Mouse (Mus musculus) G1E (cell line): ENCODE results near the gene Rsph1. TPM values are rescaled to one million over a fixed set of nuclear protein-coding genes. Genes with fewer than 3 reads are reported as not detected.
A peak's percentile ranks its signal among the peaks of the same experiment; 100 is the strongest.

ENCODE experiments used
- ATAC-seq: 2 replicates; pipeline ENCODE4 v1.8.0; 2016; ENCODE audit warnings: mild to moderate bottlenecking; ENCODE audit not compliant: insufficient number of reproducible peaks, poor library complexity, low FRiP score, severe bottlenecking; ENCODE audit errors: extremely low read depth
- DNase-seq: peaks from one replicate; pipeline ENCODE4 v3.0.0; 2012; ENCODE audit warnings: low spot score
- H3K27me3 ChIP-seq: 2 replicates; pipeline ENCODE4 v1.6.1; 2012; ENCODE audit warnings: mild to moderate bottlenecking, low read length, inconsistent platforms; ENCODE audit not compliant: insufficient read depth
- H3K36me3 ChIP-seq: replicated peaks from 2 replicates; pipeline ENCODE3; 2012; ENCODE audit warnings: mild to moderate bottlenecking, inconsistent platforms
- H3K4me1 ChIP-seq: 2 replicates; pipeline ENCODE4 v1.6.1; 2012; ENCODE audit warnings: low read depth, low read length, inconsistent platforms, mixed read lengths; ENCODE audit not compliant: insufficient read depth
- H3K4me3 ChIP-seq: 2 replicates; pipeline ENCODE4 v1.5.1; 2012; ENCODE audit warnings: low read depth, mild to moderate bottlenecking, inconsistent platforms, low read length, moderate library complexity, mixed read lengths
- H3K9me3 ChIP-seq: replicated peaks from 2 replicates; pipeline ENCODE4 v1.6.1; 2012; ENCODE audit warnings: inconsistent platforms
- CTCF ChIP-seq: IDR thresholded peaks from 2 replicates; pipeline ENCODE4 v1.5.1; 2012; ENCODE audit warnings: low read depth, low read length, inconsistent platforms, mixed read lengths
- GATA1 ChIP-seq: IDR thresholded peaks from 2 replicates; pipeline ENCODE4 v1.6.1; 2012; ENCODE audit warnings: borderline replicate concordance, low read length, inconsistent platforms, mixed read lengths
- GATA2 ChIP-seq: IDR thresholded peaks from 2 replicates; pipeline ENCODE4 v1.6.1; 2012; ENCODE audit warnings: low read depth, low read length, inconsistent platforms, borderline replicate concordance
- POLR2AphosphoS5 ChIP-seq: IDR thresholded peaks from 2 replicates; pipeline ENCODE4 v1.6.1; 2012; ENCODE audit warnings: low read depth, low read length, inconsistent platforms; ENCODE audit not compliant: insufficient replicate concordance
- TAL1 ChIP-seq: conservative IDR thresholded peaks from 2 replicates; pipeline ENCODE4 v1.6.1; 2012; ENCODE audit warnings: low read depth, low read length, inconsistent platforms, mixed read lengths
- polyA plus RNA-seq: library from polyadenylated mRNA; stranded (reverse); fragments of >175 nt; gene quantifications from 2 replicates; pipeline ENCODE4 v1.2.3, GENCODE M21; 2012
- total RNA-seq, 2 experiments: library from RNA; stranded (forward) in 1 of 2; stranded (reverse) in 1 of 2; fragments of 200-1000 nt in 1 of 2; fragments of >200 nt in 1 of 2; fragmentation: Nextera tagmentation in 1 of 2; gene quantifications; 2 replicates each; pipeline ENCODE4 v1.2.3; 2014 to 2017

The Rsph1 gene
- total and polyA plus RNA-seq, 3 experiments, result not detected

DNA sequence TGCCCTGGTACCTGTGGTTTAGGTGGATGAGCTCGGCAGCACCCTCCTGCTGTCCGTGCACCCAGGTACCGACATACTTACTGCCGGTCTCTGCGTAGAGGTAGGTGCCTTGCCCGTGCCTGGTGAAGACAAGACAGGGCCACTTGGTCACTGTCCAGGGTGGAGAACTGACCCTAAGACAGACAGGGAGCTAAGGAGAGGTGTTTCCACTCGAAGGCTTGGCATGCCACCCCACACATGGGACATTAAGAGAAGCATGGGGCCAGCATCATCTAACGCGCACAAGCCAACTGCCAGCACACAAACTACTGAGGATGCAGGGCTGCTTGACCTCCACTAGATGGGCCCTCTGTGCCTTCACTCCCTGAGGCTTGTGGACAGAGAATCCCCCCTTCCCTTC, 11.4 kb downstream of the Rsph1 start:
- H3K4me3 ChIP-seq, result peak overlapping the region; percentile 21; the same call in 1 of the 2 replicates
- H3K27me3 ChIP-seq, result no peaks in the 10 kb centered on the region
- TF ChIP-seq CTCF (no peak), TAL1 (no peak), GATA2 (no peak), GATA1 (no peak), POLR2AphosphoS5 (no peak)
- peaks cover 61% of the 10 kb centered on the region for H3K9me3 ChIP-seq
- H3K4me1 ChIP-seq, result no peaks in the 10 kb centered on the region
- H3K36me3 ChIP-seq, result no peaks in the 10 kb centered on the region
- ATAC-seq (no peak), DNase-seq (no peak)

DNA sequence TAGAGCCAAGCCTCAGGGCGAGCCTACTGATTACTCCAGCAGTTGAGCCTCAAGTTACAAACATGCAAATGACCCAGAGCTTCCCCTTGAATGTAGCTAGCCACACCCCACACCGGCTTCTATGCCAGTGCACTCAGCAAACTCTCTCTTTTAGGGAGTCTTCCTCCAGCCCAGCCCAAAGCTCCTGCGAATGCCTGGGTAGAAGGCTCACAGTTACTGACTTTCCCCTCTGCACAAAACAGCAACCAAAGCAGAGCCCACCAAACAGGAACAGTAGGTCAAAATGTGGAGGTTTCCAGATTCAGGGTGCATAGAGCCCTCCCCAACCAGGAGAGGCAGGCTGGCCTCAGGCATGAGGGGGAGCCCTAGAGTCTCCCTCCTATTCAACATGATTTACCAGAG, 12.0 kb downstream of the Rsph1 start:
- Histone ChIP-seq H3K4me3 (no peak overlapping the region), H3K9me3 (peaks cover 62% of the 10 kb centered on the region), H3K4me1 (no peaks in the 10 kb centered on the region), H3K36me3 (no peaks in the 10 kb centered on the region), H3K27me3 (no peaks in the 10 kb centered on the region)
- DNase-seq (no peak), ATAC-seq (no peak)
- TF ChIP-seq CTCF (no peak), GATA1 (no peak), TAL1 (no peak), POLR2AphosphoS5 (no peak), GATA2 (no peak)

GRCm38 (mm10) chr17:31264372-31264771, 12.8 kb downstream of the Rsph1 start:
- Histone ChIP-seq H3K9me3 (peaks cover 64% of the 10 kb centered on the region), H3K27me3 (no peaks in the 10 kb centered on the region), H3K36me3 (no peaks in the 10 kb centered on the region), H3K4me1 (no peaks in the 10 kb centered on the region), H3K4me3 (no peak overlapping the region)
- TF ChIP-seq GATA1 (no peak), CTCF (no peak), POLR2AphosphoS5 (no peak)
- DNase-seq (no peak), ATAC-seq (no peak)

DNA sequence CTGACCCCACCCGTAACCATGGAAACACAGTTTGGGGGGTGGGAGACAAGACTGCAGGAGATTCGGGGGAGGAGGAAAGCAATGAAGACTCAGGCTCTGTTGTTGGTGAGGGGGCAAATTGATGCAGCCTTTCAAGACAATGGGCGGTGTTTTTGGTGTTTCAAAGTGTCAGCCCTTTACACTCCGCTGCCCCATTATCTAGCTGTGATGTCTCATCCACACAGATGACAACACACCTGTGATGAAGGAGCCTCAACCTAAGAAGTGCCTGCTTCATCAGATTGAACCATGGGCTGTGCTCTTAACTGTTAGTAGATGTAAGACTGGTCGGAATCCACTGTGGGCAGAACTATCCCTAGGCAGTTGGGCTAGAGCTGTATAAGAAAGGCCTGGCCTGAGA, 13.4 kb downstream of the Rsph1 start:
- no peak overlapping the region for H3K4me3 ChIP-seq
- no peak for DNase-seq
- no peak for ATAC-seq
- H3K36me3 ChIP-seq, result no peaks in the 10 kb centered on the region
- no peaks in the 10 kb centered on the region for H3K27me3 ChIP-seq
- peaks cover 69% of the 10 kb centered on the region for H3K9me3 ChIP-seq
- H3K4me1 ChIP-seq, result no peaks in the 10 kb centered on the region
- TF ChIP-seq POLR2AphosphoS5 (no peak), TAL1 (no peak), CTCF (no peak), GATA2 (no peak)

DNA sequence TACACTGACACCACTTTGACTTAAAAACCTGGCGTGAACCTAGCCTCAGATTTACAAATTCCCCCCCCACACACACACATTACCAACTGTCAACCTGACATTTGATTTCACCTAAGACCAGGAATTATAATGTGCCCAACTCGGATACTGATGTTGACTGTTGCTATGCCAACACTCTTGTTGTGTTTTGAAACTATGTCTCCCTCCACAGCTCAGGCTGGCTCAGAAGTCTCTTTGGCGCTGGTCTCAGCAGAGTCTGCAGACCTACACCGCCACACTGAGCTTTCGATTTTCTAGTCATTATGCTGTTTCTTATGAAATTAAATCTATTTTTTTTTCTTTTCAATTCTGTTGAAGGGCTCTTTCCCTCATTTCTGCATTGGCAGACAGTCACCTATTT, 14.5 kb downstream of the Rsph1 start:
- no peaks in the 10 kb centered on the region for H3K27me3 ChIP-seq
- H3K36me3 ChIP-seq, result no peaks in the 10 kb centered on the region
- no peak for ATAC-seq
- H3K4me1 ChIP-seq, result no peaks in the 10 kb centered on the region
- no peak overlapping the region for H3K4me3 ChIP-seq
- no peak for DNase-seq
- TF ChIP-seq POLR2AphosphoS5, result no peak
- no peak for TF ChIP-seq GATA1
- H3K9me3 ChIP-seq, result peaks cover 71% of the 10 kb centered on the region

- DNase-seq, result no peak
These were observed 15.8 kb downstream of the Rsph1 start for GRCm38 (mm10) chr17:31261352-31261751.

DNA sequence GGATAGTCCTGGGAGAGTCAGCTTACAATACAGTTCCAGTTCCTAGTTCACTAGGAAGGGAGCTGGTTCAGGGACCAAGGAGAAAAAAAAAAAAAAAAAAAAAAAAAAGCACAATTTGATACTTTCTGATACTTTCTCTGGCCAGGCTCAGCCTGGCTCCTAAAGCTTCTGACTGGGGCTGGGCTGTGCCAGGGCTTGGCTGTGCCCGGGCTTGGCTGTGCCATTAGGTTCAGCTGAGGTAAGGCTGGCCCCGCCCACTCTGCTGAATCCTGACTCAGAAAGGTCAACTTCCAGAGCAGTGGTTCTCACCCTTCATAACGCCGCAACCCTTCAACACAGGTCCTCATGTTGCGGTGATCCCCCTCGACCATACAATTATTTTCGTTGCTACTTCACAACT, 16.8 kb downstream of the Rsph1 start:
- Histone ChIP-seq H3K9me3 (peaks cover 69% of the 10 kb centered on the region), H3K4me3 (no peak overlapping the region), H3K36me3 (no peaks in the 10 kb centered on the region), H3K4me1 (no peaks in the 10 kb centered on the region), H3K27me3 (no peaks in the 10 kb centered on the region)
- DNase-seq, result no peak
- TF ChIP-seq POLR2AphosphoS5, result no peak
- no peak for TF ChIP-seq GATA2
- no peak for TF ChIP-seq TAL1
- TF ChIP-seq GATA1, result no peak
- no peak for TF ChIP-seq CTCF
- ATAC-seq, result no peak

More at GRCm38 (mm10) chr17:31261352-31261751, 15.8 kb downstream of the Rsph1 start:
- Histone ChIP-seq H3K4me3 (no peak overlapping the region), H3K9me3 (peaks cover 72% of the 10 kb centered on the region), H3K27me3 (no peaks in the 10 kb centered on the region), H3K4me1 (no peaks in the 10 kb centered on the region), H3K36me3 (no peaks in the 10 kb centered on the region)
- TF ChIP-seq GATA2 (no peak), CTCF (no peak), TAL1 (no peak), GATA1 (no peak), POLR2AphosphoS5 (no peak)
- ATAC-seq, result no peak
